Mouse (Mus musculus): ENCODE results near the gene Selenoo. TPM values are rescaled to one million over a fixed set of nuclear protein-coding genes. Genes with fewer than 3 reads are reported as not detected.

The Selenoo gene
- polyA plus RNA-seq, 1 experiment from 2014 or later = 7.1 TPM

DNA sequence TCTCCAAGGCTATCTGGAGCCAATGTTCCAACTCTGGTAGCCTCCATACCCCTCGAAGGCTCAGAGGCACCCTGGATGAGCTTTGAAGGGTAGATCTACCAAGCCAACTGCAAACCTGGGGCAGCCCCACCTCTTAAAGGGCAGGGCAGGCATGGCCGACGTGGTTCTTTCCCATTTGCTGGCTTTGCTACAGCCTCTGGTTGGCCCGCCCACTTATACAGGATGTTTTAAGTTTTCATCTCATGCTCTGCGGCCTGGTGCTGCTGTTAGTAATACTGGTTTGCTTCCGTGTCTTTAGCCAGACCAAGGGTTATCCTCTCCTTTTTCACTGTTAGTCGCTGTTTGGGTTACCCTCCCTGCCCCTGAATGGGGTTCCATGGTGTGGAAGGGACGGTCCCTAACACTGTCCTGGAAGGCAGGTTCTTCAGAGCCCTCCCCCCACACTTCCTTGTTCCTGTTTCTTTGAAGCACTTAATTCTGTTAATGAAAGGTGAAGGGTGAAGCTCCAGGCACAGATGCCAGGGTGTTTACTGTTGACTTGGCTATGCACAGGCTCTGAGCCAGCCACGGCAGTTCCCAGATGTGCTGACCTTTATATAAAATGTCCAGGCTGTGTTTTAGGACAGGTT, 10.6 kb upstream of the Selenoo start:
- 37% methylated on average over 9 of the region's 9 CpGs for WGBS (ENCODE audit: insufficient replicate concordance)

GRCm38 (mm10) chr15:89083906-89084305, 5.0 kb upstream of the Selenoo start:
- 89% methylated on average over 1 of the region's 1 CpGs for WGBS (ENCODE audit: insufficient replicate concordance)
- Histone ChIP-seq H3K9ac (no peak overlapping the region), H3K27ac (no peak overlapping the region), H3K9me3 (replicated peaks) (no peaks in the 10 kb centered on the region), H3K36me3 (peaks cover 49% of the 10 kb centered on the region), H3K4me2 (no peak overlapping the region), H3K4me1 (replicated peaks) (peaks cover 13% of the 10 kb centered on the region), H3K4me3 (replicated peaks) (no peak overlapping the region), H3K27me3 (no peaks in the 10 kb centered on the region)
- ATAC-seq (ENCODE audit: low read depth) (no peak), DNase-seq (no peak)

More for the DNA sequence above, 10.6 kb upstream of the Selenoo start:
- Histone ChIP-seq H3K27ac (peak overlapping the region; percentile 39; the same call in 1 of the 2 replicates), H3K4me3 (replicated peaks) (peak overlapping the region; percentile 78), H3K36me3 (peaks cover 17% of the 10 kb centered on the region), H3K9ac (peak overlapping the region; percentile 87), H3K4me1 (replicated peaks) (peaks cover 42% of the 10 kb centered on the region), H3K9me3 (replicated peaks) (no peaks in the 10 kb centered on the region), H3K27me3 (peaks cover 7% of the 10 kb centered on the region), H3K4me2 (peak overlapping the region; percentile 97)
- peak; percentile 58 for DNase-seq
- peak; percentile 41 for ATAC-seq (ENCODE audit: low read depth)

DNA sequence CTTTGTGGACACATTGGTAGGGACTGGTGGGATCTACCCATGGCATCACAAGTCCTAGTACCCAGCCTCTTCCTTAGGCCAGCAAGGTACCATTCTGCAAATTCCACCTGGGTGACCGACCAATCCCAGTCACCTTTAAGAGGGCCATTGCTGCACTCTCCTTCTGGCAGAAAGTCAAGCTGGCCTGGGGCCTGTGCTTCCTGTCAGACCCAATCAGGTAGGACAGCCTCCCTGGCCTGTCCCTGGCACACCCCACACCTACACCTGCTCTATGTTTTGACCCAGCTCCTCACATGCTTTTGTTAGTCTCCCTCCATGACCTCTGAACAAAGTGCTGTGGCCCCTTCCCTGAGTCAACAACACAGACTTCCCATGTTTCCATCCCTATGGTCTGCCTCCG, 4.1 kb upstream of the Selenoo start:
- no peak overlapping the region for H3K4me3 ChIP-seq (replicated peaks)
- H3K9me3 ChIP-seq (replicated peaks) = no peaks in the 10 kb centered on the region
- H3K36me3 ChIP-seq = peaks cover 49% of the 10 kb centered on the region
- H3K27me3 ChIP-seq = no peaks in the 10 kb centered on the region
- H3K4me2 ChIP-seq = no peak overlapping the region
- H3K27ac ChIP-seq = no peak overlapping the region
- no peak for DNase-seq
- WGBS (ENCODE audit: insufficient replicate concordance) = 72% methylated on average over 2 of the region's 2 CpGs
- no peak for ATAC-seq (ENCODE audit: low read depth)
- H3K9ac ChIP-seq = no peak overlapping the region
- peaks cover 17% of the 10 kb centered on the region for H3K4me1 ChIP-seq (replicated peaks)

GRCm38 (mm10) chr15:89089248-89090051, 566 bp downstream of the Selenoo start:
- WGBS (ENCODE audit: insufficient replicate concordance) = 2% methylated on average over 68 of the region's 68 CpGs
- H3K27ac ChIP-seq = peak overlapping the region; percentile 85
- peaks cover 40% of the 10 kb centered on the region for H3K36me3 ChIP-seq
- DNase-seq = peak; percentile 18
- no peaks in the 10 kb centered on the region for H3K27me3 ChIP-seq
- peak; percentile 70 for ATAC-seq (ENCODE audit: low read depth)
- H3K9ac ChIP-seq = peak overlapping the region; percentile 95
- H3K4me3 ChIP-seq (replicated peaks) = peak overlapping the region; percentile 96
- H3K4me2 ChIP-seq = peak overlapping the region; percentile 95
- peaks cover 24% of the 10 kb centered on the region for H3K4me1 ChIP-seq (replicated peaks)
- H3K9me3 ChIP-seq (replicated peaks) = no peaks in the 10 kb centered on the region

- DNase-seq = no peak
- H3K4me3 ChIP-seq (replicated peaks) = 0 out of 2 replicates have a peak overlapping the region, but pooled peaks have one; percentile 96
- H3K36me3 ChIP-seq = peaks cover 40% of the 10 kb centered on the region
- WGBS (ENCODE audit: insufficient replicate concordance) = 94% methylated on average over 4 of the region's 4 CpGs
- H3K4me1 ChIP-seq (replicated peaks) = peaks cover 24% of the 10 kb centered on the region
- ATAC-seq (ENCODE audit: low read depth) = no peak
- H3K27ac ChIP-seq = no peak overlapping the region
- H3K9me3 ChIP-seq (replicated peaks) = no peaks in the 10 kb centered on the region
- no peaks in the 10 kb centered on the region for H3K27me3 ChIP-seq
- H3K9ac ChIP-seq = peak overlapping the region; percentile 9; the same call in 1 of the 2 replicates
- peak overlapping the region; percentile 95 for H3K4me2 ChIP-seq
Observed at GRCm38 (mm10) chr15:89090662-89091061, 1.8 kb downstream of the Selenoo start.

DNA sequence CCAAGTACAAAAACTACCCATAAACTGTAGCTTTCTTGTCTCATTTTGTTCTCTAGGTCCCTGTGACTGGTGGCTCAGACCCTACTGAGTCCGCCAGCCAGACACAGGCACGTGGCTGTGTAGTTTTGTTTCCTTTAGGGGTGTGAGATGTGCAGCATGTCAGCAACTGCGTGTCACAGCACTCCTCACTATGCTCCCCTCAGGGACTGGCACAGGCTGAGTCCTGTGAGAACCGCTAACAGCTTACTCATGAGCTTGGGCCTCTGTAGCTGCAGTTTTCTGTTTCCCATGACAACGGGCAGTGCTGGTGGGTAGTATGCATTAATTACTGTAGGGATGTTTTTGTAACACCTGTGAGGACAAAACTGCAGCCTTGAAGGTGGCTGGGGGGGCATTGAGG, 3.3 kb downstream of the Selenoo start:
- no peak for DNase-seq
- peaks cover 47% of the 10 kb centered on the region for H3K36me3 ChIP-seq
- H3K9ac ChIP-seq = no peak overlapping the region
- no peak overlapping the region for H3K27ac ChIP-seq
- peaks cover 24% of the 10 kb centered on the region for H3K4me1 ChIP-seq (replicated peaks)
- no peaks in the 10 kb centered on the region for H3K9me3 ChIP-seq (replicated peaks)
- no peak for ATAC-seq (ENCODE audit: low read depth)
- 74% methylated on average over 5 of the region's 5 CpGs for WGBS (ENCODE audit: insufficient replicate concordance)
- H3K27me3 ChIP-seq = no peaks in the 10 kb centered on the region
- H3K4me3 ChIP-seq (replicated peaks) = no peak overlapping the region
- no peak overlapping the region for H3K4me2 ChIP-seq

DNA sequence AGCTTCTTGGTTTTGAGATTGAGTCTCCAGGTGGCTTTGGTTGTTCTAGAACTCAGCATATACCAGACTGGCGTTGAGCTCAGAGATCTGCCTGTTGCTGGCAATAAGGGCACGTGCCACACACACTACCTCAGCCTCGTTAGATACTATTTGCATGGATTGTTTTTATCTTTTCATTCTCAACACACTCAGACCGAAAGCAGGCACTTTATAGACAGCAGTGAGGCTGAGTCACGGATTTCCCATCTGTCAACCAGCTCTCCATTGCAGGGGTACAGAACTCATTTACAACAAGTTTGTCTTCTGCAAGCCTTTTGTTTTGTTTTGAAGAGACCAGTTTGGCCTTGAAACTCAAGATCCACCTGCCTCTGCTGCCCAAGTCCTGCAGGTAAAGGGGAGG, 8.6 kb downstream of the Selenoo start:
- WGBS (ENCODE audit: insufficient replicate concordance) = 80% methylated on average over 5 of the region's 5 CpGs
- no peak overlapping the region for H3K4me2 ChIP-seq
- H3K27ac ChIP-seq = no peak overlapping the region
- H3K4me3 ChIP-seq (replicated peaks) = no peak overlapping the region
- no peaks in the 10 kb centered on the region for H3K27me3 ChIP-seq
- ATAC-seq (ENCODE audit: low read depth) = no peak
- H3K36me3 ChIP-seq = peaks cover 99% of the 10 kb centered on the region
- no peaks in the 10 kb centered on the region for H3K9me3 ChIP-seq (replicated peaks)
- no peak overlapping the region for H3K9ac ChIP-seq
- H3K4me1 ChIP-seq (replicated peaks) = no peaks in the 10 kb centered on the region
- no peak for DNase-seq

- Histone ChIP-seq H3K9ac (no peak overlapping the region), H3K4me2 (no peak overlapping the region), H3K4me1 (replicated peaks) (no peaks in the 10 kb centered on the region), H3K36me3 (peaks cover 98% of the 10 kb centered on the region), H3K4me3 (replicated peaks) (no peak overlapping the region), H3K27ac (no peak overlapping the region), H3K27me3 (no peaks in the 10 kb centered on the region), H3K9me3 (replicated peaks) (no peaks in the 10 kb centered on the region)
- ATAC-seq (ENCODE audit: low read depth) (no peak), DNase-seq (no peak)
- WGBS (ENCODE audit: insufficient replicate concordance) = 88% methylated on average over 7 of the region's 7 CpGs
Observed at GRCm38 (mm10) chr15:89098616-89099015, 9.7 kb downstream of the Selenoo start.

- 91% methylated on average over 12 of the region's 12 CpGs for WGBS (ENCODE audit: insufficient replicate concordance)
- Histone ChIP-seq H3K4me2 (no peak overlapping the region), H3K36me3 (peaks cover 98% of the 10 kb centered on the region), H3K4me1 (replicated peaks) (no peaks in the 10 kb centered on the region), H3K4me3 (replicated peaks) (no peak overlapping the region), H3K27ac (no peak overlapping the region), H3K27me3 (no peaks in the 10 kb centered on the region), H3K9ac (no peak overlapping the region), H3K9me3 (replicated peaks) (no peaks in the 10 kb centered on the region)
- no peak for DNase-seq
- no peak for ATAC-seq (ENCODE audit: low read depth)
Observed at GRCm38 (mm10) chr15:89100823-89101222, 11.9 kb downstream of the Selenoo start.

DNA sequence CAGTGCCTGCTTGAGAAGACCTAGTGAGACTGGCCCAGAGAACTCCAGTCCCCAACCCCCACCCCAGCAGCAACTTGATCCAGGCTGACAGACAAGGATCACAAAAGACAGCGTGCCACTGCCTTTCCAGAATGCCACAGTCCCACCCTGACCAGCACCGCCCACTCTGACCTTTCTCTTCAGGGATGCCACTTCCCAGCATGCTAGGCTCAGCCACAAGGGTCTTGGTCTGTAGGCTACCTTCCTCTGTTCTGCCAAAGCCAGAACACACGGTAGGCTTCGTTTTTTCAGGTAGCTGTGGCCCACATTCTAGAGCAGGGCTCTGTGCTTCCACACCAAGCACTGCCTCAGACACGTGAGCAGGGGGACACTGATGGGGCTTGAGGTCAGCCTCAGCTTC, 13.8 kb downstream of the Selenoo start:
- Histone ChIP-seq H3K36me3 (peaks cover 98% of the 10 kb centered on the region), H3K4me1 (replicated peaks) (no peaks in the 10 kb centered on the region), H3K4me3 (replicated peaks) (no peak overlapping the region), H3K9ac (no peak overlapping the region), H3K9me3 (replicated peaks) (no peaks in the 10 kb centered on the region), H3K27me3 (no peaks in the 10 kb centered on the region), H3K4me2 (no peak overlapping the region), H3K27ac (no peak overlapping the region)
- WGBS (ENCODE audit: insufficient replicate concordance) = 82% methylated on average over 5 of the region's 5 CpGs
- no peak for DNase-seq
- ATAC-seq (ENCODE audit: low read depth) = no peak

GRCm38 (mm10) chr15:89103921-89104320, 15.0 kb downstream of the Selenoo start:
- WGBS (ENCODE audit: insufficient replicate concordance) = 81% methylated on average over 10 of the region's 10 CpGs

More at GRCm38 (mm10) chr15:89103921-89104320, 15.0 kb downstream of the Selenoo start:
- DNase-seq (no peak), ATAC-seq (ENCODE audit: low read depth) (no peak; the same call in 1 of the 2 replicates)
- no peak overlapping the region for H3K9ac ChIP-seq
- H3K4me1 ChIP-seq (replicated peaks) = no peaks in the 10 kb centered on the region
- no peak overlapping the region for H3K4me2 ChIP-seq
- no peaks in the 10 kb centered on the region for H3K27me3 ChIP-seq
- no peak overlapping the region for H3K27ac ChIP-seq
- peaks cover 98% of the 10 kb centered on the region for H3K36me3 ChIP-seq
- no peaks in the 10 kb centered on the region for H3K9me3 ChIP-seq (replicated peaks)
- H3K4me3 ChIP-seq (replicated peaks) = no peak overlapping the region

All from liver, embryonic 13.5 days (tissue).